In the genomic region with DNA sequence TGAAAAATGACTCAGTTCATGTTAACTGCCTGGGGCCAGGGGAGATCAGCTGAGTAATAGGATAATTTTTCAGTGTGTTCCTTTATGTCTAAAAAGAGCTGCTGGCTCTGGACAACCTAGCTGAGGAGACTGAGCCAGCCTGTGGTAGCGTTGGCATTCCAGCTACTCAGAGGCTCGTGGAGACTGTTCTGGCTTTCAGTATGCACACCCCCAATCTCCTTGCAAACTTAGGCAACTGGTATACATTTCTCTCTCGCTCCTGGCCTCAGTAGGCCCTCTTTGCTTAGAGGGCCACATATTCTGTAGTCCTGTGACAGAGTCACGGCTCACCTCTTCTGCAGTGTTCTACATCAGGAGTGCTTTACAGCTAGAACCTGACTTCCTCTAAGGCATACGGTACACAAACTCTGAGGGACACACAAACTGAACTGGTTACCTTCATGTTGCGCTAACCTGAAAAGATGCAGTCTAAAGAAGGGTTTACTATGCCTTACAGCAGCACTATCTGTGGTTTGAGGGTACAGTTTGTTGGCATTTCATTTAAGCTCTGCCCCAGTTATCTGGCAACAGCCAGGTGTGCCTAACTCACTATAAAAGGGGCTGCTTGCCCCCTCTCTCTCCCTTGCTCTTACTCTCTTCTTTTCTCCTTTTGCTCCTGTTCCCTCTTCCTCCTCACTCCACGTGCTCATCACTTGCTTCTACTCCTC, we compare ENCODE assay signal across 15 mouse cellular contexts.
"Had no signal": no experiment of that assay in that cellular context is flagged by ENCODE, and none has a peak within 500 bp of the region (broad histone marks: within the 10 kb centered on the region; RNA-seq: fewer than 3 reads in every experiment).

No protein-coding gene starts in this region.

- H3K4me3 ChIP-seq: kidney, embryonic 15.5 days; limb, embryonic 13.5 days; liver, embryonic 12.5 days; lung, embryonic 15.5 days; megakaryocyte, embryonic 14.5 days; midbrain, embryonic 15.5 days; neural tube, embryonic 15.5 days had no signal

- DNase-seq: kidney, adult 2 months; kidney, postnatal 14 days; left cerebral cortex, postnatal 4 days; lung, postnatal 14 days; right cerebral cortex, adult 18-20 months had no signal

- ATAC-seq: intestine, embryonic 16.5 days; liver, embryonic 12.5 days; midbrain, embryonic 15.5 days had no signal

- H3K27me3 ChIP-seq: kidney, embryonic 15.5 days; limb, embryonic 13.5 days; liver, embryonic 12.5 days; lung, embryonic 15.5 days; megakaryocyte, embryonic 14.5 days; midbrain, embryonic 15.5 days; neural tube, embryonic 15.5 days had no signal

- H3K36me3 ChIP-seq: kidney, embryonic 15.5 days; limb, embryonic 13.5 days; liver, embryonic 12.5 days; lung, embryonic 15.5 days; midbrain, embryonic 15.5 days; neural tube, embryonic 15.5 days had no signal

- H3K9me3 ChIP-seq: kidney, embryonic 15.5 days; limb, embryonic 13.5 days; liver, embryonic 12.5 days; lung, embryonic 15.5 days; megakaryocyte, embryonic 14.5 days; midbrain, embryonic 15.5 days; neural tube, embryonic 15.5 days had no signal

- H3K4me1 ChIP-seq: kidney, embryonic 15.5 days; limb, embryonic 13.5 days; lung, embryonic 15.5 days; midbrain, embryonic 15.5 days; neural tube, embryonic 15.5 days had no signal

- H3K9ac ChIP-seq: kidney, embryonic 15.5 days; limb, embryonic 13.5 days; liver, embryonic 12.5 days; lung, embryonic 15.5 days; midbrain, embryonic 15.5 days; neural tube, embryonic 15.5 days had no signal

- H3K27ac ChIP-seq: kidney, embryonic 15.5 days; limb, embryonic 13.5 days; liver, embryonic 12.5 days; lung, embryonic 15.5 days; macrophage; midbrain, embryonic 15.5 days; neural tube, embryonic 15.5 days had no signal

- H3K4me2 ChIP-seq: kidney, embryonic 15.5 days; limb, embryonic 13.5 days; liver, embryonic 12.5 days; lung, embryonic 15.5 days; midbrain, embryonic 11.5 days; midbrain, embryonic 15.5 days; neural tube, embryonic 15.5 days had no signal
